Mouse (Mus musculus): Measurements from ENCODE around the gene Flt3. TPM values are rescaled to one million over a fixed set of nuclear protein-coding genes. Genes with fewer than 3 reads are reported as not detected.

The Flt3 gene
- polyA plus RNA-seq, 1 experiment from 2014 or later: 0.27 TPM

DNA sequence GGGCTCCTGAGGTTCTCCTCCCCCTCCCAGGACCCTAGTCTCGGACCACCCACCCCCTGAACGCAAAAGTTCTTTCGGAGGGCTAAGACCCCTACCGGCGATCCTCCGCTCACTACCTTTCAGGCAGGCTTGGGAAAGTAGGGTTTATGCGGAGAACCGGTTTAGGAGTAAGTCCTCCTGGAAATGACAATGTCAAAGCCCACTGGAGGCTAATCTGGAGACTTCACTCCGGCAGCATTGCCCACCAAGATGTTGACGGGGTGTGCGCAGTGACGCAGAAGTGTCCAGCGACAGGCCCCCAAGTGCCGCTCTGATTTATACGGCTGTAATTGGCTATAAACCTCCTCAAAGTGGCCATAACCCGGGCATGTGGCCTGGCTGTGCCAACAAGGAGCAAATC, 95.1 kb downstream of the Flt3 start:
- ATAC-seq (replicated peaks; ENCODE audit: insufficient number of reproducible peaks, low FRiP score, low TSS enrichment, low read depth): no peak
- no peaks in the 10 kb centered on the region for H3K36me3 ChIP-seq (replicated peaks; ENCODE audit: control insufficient read depth, insufficient read depth, low read depth, low read length)
- H3K9me3 ChIP-seq (replicated peaks; ENCODE audit: control insufficient read depth, low read length): no peaks in the 10 kb centered on the region
- H3K27ac ChIP-seq (replicated peaks; ENCODE audit: low read depth, low read length): no peak overlapping the region
- 1% methylated on average over 16 of the region's 16 CpGs for WGBS
- H3K9ac ChIP-seq (replicated peaks; ENCODE audit: low read length): no peak overlapping the region
- no peak for DNase-seq (ENCODE audit: low spot score)
- no peak overlapping the region for H3K4me3 ChIP-seq (ENCODE audit: low read depth, low read length)
- H3K27me3 ChIP-seq (ENCODE audit: control insufficient read depth, insufficient read depth, low read length): peaks cover 89% of the 10 kb centered on the region
- H3K4me1 ChIP-seq (ENCODE audit: control insufficient read depth, insufficient read depth, low read length): peaks cover 7% of the 10 kb centered on the region; the same call in 1 of the 2 replicates
- no peak overlapping the region for H3K4me2 ChIP-seq (ENCODE audit: low read depth, low read length)

DNA sequence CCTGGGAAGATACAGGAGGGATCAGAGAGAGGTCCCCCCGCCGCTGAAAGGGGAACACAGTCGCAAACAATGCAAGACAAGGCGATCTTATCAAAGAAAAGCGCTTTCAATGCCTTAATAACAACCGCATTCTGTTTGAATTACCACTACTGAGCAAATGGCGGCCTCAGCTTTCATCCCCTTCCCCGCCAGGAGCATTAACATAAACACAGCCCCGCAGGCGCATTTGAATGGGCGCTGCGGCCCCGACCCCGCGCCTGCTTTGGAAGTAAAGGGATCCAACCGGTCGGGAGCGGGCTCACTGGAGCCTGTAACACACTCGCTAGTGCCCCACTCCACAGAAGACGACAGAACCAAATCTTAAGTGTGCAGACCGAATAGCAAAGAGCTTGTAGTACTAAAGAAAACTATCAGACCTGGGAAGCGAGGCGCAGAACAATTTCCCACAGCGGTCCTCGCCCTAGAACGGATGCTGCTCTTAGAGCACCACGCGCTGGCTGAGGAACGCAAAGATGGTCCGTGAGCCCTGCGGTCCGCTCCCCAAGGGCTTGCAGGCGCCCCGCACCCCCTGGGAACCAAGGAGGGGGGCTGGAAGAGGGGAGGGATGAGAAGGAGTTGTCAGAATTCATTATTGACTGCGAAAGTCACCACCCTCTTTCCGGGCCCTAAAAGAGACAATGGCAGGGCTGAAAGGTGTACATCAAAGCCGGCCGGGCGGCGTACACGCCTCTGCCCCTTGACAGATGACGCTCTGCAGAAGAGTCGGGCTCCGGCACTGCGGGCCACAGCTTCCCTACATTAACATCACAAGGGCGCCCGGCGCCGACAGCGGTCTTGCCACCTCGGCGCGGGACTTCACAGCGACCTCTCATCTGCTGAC, 95.8 kb downstream of the Flt3 start:
- DNase-seq (ENCODE audit: low spot score): no peak
- Histone ChIP-seq H3K27me3 (ENCODE audit: control insufficient read depth, insufficient read depth, low read length) (peaks cover 90% of the 10 kb centered on the region), H3K9me3 (replicated peaks; ENCODE audit: control insufficient read depth, low read length) (no peaks in the 10 kb centered on the region), H3K4me2 (ENCODE audit: low read depth, low read length) (no peak overlapping the region), H3K9ac (replicated peaks; ENCODE audit: low read length) (no peak overlapping the region), H3K4me1 (ENCODE audit: control insufficient read depth, insufficient read depth, low read length) (peaks cover 7% of the 10 kb centered on the region; the same call in 1 of the 2 replicates), H3K4me3 (ENCODE audit: low read depth, low read length) (no peak overlapping the region), H3K36me3 (replicated peaks; ENCODE audit: control insufficient read depth, insufficient read depth, low read depth, low read length) (no peaks in the 10 kb centered on the region), H3K27ac (replicated peaks; ENCODE audit: low read depth, low read length) (no peak overlapping the region)
- ATAC-seq (replicated peaks; ENCODE audit: insufficient number of reproducible peaks, low FRiP score, low TSS enrichment, low read depth): no peak
- under 1% methylated on average over 54 of the region's 54 CpGs for WGBS

DNA sequence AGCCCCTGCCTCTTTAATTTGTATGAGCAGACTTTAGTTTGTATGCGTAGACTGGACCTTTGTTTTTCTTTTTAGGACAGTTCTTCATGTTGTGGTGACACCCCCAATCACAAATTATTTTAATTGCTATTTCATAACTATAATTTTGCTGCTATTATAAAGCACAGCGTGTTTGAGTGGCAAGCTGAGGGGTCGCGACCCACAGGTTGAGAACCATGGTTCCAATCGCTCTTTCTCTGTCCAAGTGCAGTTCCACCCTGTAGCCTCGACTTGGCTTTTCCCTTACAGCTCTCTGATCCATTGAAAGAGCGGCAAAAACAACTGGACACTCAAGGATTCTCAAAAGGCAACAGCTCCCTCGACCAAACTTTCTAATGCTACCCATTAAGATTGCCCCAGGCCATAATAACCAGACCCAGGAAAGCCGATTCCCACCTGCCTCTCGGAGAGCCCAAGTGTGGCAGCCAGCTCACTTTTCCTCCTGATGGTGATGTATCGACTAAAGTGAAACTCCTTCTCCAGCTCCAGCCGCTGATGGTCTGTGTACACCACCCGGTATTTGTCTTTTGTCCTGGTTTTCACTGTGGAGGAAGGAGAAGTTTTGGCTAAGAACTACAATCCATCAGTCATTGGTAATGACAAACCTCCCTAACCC, 97.4 kb downstream of the Flt3 start:
- 3% methylated on average over 13 of the region's 13 CpGs for WGBS
- H3K4me3 ChIP-seq (ENCODE audit: low read depth, low read length): no peak overlapping the region
- H3K9ac ChIP-seq (replicated peaks; ENCODE audit: low read length): no peak overlapping the region
- H3K4me1 ChIP-seq (ENCODE audit: control insufficient read depth, insufficient read depth, low read length): peaks cover 7% of the 10 kb centered on the region; the same call in 1 of the 2 replicates
- H3K4me2 ChIP-seq (ENCODE audit: low read depth, low read length): no peak overlapping the region
- DNase-seq (ENCODE audit: low spot score) (no peak), ATAC-seq (replicated peaks; ENCODE audit: insufficient number of reproducible peaks, low FRiP score, low TSS enrichment, low read depth) (no peak)
- no peaks in the 10 kb centered on the region for H3K9me3 ChIP-seq (replicated peaks; ENCODE audit: control insufficient read depth, low read length)
- H3K27ac ChIP-seq (replicated peaks; ENCODE audit: low read depth, low read length): no peak overlapping the region
- peaks cover 94% of the 10 kb centered on the region for H3K27me3 ChIP-seq (ENCODE audit: control insufficient read depth, insufficient read depth, low read length)
- H3K36me3 ChIP-seq (replicated peaks; ENCODE audit: control insufficient read depth, insufficient read depth, low read depth, low read length): no peaks in the 10 kb centered on the region

DNA sequence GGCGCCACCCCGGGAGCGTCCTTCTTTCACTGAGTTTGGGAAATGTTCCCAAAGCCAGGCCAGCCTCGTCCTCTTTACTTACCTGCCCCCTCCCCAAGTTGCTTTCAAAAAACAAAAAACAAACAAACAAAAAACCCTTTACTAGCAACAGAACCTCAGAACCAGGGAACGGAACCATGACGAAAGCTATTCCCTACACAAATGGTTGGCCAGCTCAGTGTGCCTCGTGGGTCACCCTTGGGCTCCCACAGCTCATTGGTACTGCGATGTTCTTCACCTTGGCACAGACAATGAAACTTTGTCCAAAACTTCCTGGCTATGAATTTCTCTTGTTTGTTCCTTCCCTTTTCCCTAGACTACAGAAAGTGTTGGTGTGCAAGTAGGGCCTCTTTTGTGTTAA, 98.1 kb downstream of the Flt3 start:
- WGBS: 2% methylated on average over 8 of the region's 8 CpGs
- Histone ChIP-seq H3K4me1 (ENCODE audit: control insufficient read depth, insufficient read depth, low read length) (peaks cover 7% of the 10 kb centered on the region; the same call in 1 of the 2 replicates), H3K9me3 (replicated peaks; ENCODE audit: control insufficient read depth, low read length) (no peaks in the 10 kb centered on the region), H3K27me3 (ENCODE audit: control insufficient read depth, insufficient read depth, low read length) (peaks cover 97% of the 10 kb centered on the region), H3K4me3 (ENCODE audit: low read depth, low read length) (no peak overlapping the region), H3K4me2 (ENCODE audit: low read depth, low read length) (no peak overlapping the region), H3K27ac (replicated peaks; ENCODE audit: low read depth, low read length) (no peak overlapping the region), H3K36me3 (replicated peaks; ENCODE audit: control insufficient read depth, insufficient read depth, low read depth, low read length) (no peaks in the 10 kb centered on the region), H3K9ac (replicated peaks; ENCODE audit: low read length) (no peak overlapping the region)
- no peak for DNase-seq (ENCODE audit: low spot score)
- no peak for ATAC-seq (replicated peaks; ENCODE audit: insufficient number of reproducible peaks, low FRiP score, low TSS enrichment, low read depth)

DNA sequence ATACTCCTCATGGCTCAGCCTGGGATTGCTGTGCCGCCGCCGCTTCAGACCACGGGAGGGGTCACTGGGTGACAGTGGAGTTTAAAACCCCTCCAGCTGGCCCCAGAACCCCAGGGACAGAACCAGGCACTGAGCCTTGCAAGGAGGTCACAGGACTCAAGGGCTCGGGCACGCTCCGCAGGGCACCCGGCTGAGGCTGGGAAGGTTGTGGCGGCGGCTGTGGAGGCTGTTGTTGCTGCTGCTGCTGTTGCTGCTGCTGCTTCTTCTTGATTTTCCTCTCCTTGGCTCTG, 98.6 kb downstream of the Flt3 start:
- no peak overlapping the region for H3K4me3 ChIP-seq (ENCODE audit: low read depth, low read length)
- DNase-seq (ENCODE audit: low spot score) (no peak), ATAC-seq (replicated peaks; ENCODE audit: insufficient number of reproducible peaks, low FRiP score, low TSS enrichment, low read depth) (no peak)
- no peaks in the 10 kb centered on the region for H3K36me3 ChIP-seq (replicated peaks; ENCODE audit: control insufficient read depth, insufficient read depth, low read depth, low read length)
- peaks cover 96% of the 10 kb centered on the region for H3K27me3 ChIP-seq (ENCODE audit: control insufficient read depth, insufficient read depth, low read length)
- no peak overlapping the region for H3K9ac ChIP-seq (replicated peaks; ENCODE audit: low read length)
- 0% methylated on average over 10 of the region's 10 CpGs for WGBS
- H3K9me3 ChIP-seq (replicated peaks; ENCODE audit: control insufficient read depth, low read length): no peaks in the 10 kb centered on the region
- peaks cover 7% of the 10 kb centered on the region; the same call in 1 of the 2 replicates for H3K4me1 ChIP-seq (ENCODE audit: control insufficient read depth, insufficient read depth, low read length)
- H3K27ac ChIP-seq (replicated peaks; ENCODE audit: low read depth, low read length): no peak overlapping the region
- no peak overlapping the region for H3K4me2 ChIP-seq (ENCODE audit: low read depth, low read length)

DNA sequence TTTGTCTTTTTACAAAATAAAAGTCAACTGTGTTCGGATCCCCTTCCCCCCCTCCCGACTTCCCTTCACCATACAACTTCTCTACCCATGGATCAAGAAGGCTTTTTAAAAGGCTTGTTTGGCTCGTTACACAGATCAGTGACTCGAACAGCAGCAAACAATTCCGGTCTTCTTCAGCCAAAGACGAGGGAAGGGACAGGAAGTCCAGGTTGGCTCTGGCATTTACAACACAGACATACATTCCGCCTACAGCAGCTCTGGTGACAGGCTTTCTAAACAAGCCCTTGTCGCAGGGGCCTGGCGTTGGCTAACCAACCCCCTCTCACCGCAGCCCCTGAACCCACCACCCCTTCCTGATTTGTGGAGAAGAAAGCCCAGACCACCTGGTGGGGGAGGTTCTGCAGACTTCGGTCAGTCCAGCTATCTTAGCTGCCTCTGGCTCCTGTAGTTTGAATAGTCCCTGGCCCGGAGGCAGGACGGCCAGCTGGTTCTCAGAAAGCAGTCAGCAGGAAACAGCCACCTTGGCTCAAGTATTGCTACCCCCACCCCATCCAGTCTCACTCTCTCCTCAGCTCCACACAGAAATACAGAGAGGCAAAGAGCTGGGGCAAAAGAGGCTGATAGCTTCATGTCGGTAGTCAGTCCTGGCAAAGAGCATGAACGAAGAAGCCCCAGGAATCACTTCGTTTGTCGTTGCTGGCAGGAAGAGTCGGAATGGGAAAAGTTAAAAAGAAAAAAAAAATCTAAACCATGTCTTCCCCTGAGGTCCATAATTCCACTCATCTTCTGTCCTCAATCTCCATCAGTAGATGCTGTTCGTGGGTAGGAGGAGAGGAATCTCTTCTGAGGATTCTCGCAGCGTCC, 99.1 kb downstream of the Flt3 start:
- Histone ChIP-seq H3K4me2 (ENCODE audit: low read depth, low read length) (no peak overlapping the region), H3K27ac (replicated peaks; ENCODE audit: low read depth, low read length) (no peak overlapping the region), H3K4me1 (ENCODE audit: control insufficient read depth, insufficient read depth, low read length) (peaks cover 3% of the 10 kb centered on the region; the same call in 1 of the 2 replicates), H3K9ac (replicated peaks; ENCODE audit: low read length) (no peak overlapping the region), H3K27me3 (ENCODE audit: control insufficient read depth, insufficient read depth, low read length) (peaks cover 90% of the 10 kb centered on the region), H3K9me3 (replicated peaks; ENCODE audit: control insufficient read depth, low read length) (no peaks in the 10 kb centered on the region), H3K36me3 (replicated peaks; ENCODE audit: control insufficient read depth, insufficient read depth, low read depth, low read length) (no peaks in the 10 kb centered on the region), H3K4me3 (ENCODE audit: low read depth, low read length) (no peak overlapping the region)
- DNase-seq (ENCODE audit: low spot score) (no peak), ATAC-seq (replicated peaks; ENCODE audit: insufficient number of reproducible peaks, low FRiP score, low TSS enrichment, low read depth) (no peak)
- WGBS: 1% methylated on average over 21 of the region's 21 CpGs

DNA sequence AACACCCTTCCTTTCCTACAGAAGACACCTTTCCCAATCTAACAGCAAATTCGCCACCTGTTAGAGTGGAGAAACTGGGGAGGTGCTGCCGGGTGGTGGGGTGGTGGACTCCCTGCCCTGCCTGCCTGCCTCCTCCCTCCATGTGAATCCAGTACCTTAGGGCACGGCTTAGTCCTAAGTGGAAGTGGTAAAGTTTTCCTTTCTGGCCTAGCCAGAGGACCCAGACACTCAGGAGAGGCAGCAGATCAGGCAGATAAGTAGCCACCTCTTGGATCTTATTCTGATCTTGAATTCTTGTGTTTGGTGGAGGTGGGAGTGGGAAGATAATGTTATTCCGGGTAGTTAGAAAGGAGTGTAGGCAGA, 100.3 kb downstream of the Flt3 start:
- H3K4me1 ChIP-seq (ENCODE audit: control insufficient read depth, insufficient read depth, low read length): peaks cover 3% of the 10 kb centered on the region; the same call in 1 of the 2 replicates
- 3% methylated on average over 4 of the region's 4 CpGs for WGBS
- DNase-seq (ENCODE audit: low spot score) (no peak), ATAC-seq (replicated peaks; ENCODE audit: insufficient number of reproducible peaks, low FRiP score, low TSS enrichment, low read depth) (no peak)
- no peak overlapping the region for H3K9ac ChIP-seq (replicated peaks; ENCODE audit: low read length)
- H3K36me3 ChIP-seq (replicated peaks; ENCODE audit: control insufficient read depth, insufficient read depth, low read depth, low read length): no peaks in the 10 kb centered on the region
- peaks cover 85% of the 10 kb centered on the region for H3K27me3 ChIP-seq (ENCODE audit: control insufficient read depth, insufficient read depth, low read length)
- no peak overlapping the region for H3K27ac ChIP-seq (replicated peaks; ENCODE audit: low read depth, low read length)
- no peaks in the 10 kb centered on the region for H3K9me3 ChIP-seq (replicated peaks; ENCODE audit: control insufficient read depth, low read length)
- H3K4me3 ChIP-seq (ENCODE audit: low read depth, low read length): peak overlapping the region; percentile 3; the same call in 1 of the 2 replicates
- peak overlapping the region; percentile 33 for H3K4me2 ChIP-seq (ENCODE audit: low read depth, low read length)

All from embryonic facial prominence, embryonic 11.5 days (tissue).